Mouse (Mus musculus): ENCODE results near the gene Gspt2.

DNA sequence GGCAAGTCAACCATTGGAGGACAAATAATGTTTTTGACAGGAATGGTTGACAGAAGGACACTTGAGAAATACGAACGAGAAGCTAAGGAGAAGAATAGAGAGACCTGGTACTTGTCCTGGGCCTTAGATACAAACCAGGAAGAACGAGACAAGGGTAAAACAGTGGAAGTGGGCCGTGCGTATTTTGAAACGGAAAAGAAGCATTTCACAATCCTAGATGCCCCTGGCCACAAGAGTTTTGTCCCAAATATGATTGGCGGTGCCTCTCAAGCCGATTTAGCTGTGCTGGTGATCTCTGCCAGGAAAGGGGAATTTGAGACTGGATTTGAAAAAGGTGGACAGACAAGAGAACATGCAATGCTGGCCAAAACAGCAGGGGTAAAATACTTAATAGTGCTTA, 1.0 kb downstream of the Gspt2 start:
- TF ChIP-seq CTCF (IDR thresholded peaks at IDR 0.05; ENCODE audit: insufficient read depth, low read depth, low read length) (no peak), POLR2A (IDR thresholded peaks at IDR 0.05; ENCODE audit: insufficient read depth, low read depth, low read length) (no peak)

All from olfactory bulb, adult 2 months (tissue).